Mouse (Mus musculus): ENCODE measurements around the gene Gm3409.
"Not testable (repeated sequence)": the region's sequence is repeated elsewhere in the genome, so short reads cannot be mapped to it uniquely, and the experiment has no call there.

The Gm3409 gene

DNA sequence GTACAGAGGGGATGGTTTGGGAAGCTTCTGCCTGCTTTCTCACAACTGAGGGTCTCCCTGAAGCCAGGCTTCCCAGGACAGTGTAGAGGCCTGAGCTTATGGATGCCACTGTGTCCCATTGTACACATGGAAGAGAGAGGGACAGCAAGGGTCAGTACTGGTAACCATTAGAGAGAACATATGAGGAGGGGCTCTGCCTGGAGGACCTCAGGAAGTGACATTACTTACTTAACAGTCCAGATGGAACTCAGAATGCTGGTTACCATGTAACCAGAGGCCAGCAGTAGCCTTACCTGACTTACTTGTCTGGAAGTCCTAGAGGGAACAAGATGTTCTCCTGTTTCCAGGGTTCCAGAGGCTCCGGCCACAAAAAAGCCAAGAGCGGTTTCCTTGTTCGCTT, at the start of gene Gm3409:
Gene Gm3409 (plus strand): TSS at position 301 of the 400 bp plus-strand sequence.
- not testable (repeated sequence) for H3K9me3 ChIP-seq (ENCODE audit: low read length); H3K27me3 ChIP-seq (ENCODE audit: insufficient read depth, low read length); H3K36me3 ChIP-seq (ENCODE audit: insufficient read depth, low read length); H3K4me3 ChIP-seq (replicated peaks; ENCODE audit: low read length); H3K4me1 ChIP-seq (replicated peaks; ENCODE audit: low read depth, low read length)

DNA sequence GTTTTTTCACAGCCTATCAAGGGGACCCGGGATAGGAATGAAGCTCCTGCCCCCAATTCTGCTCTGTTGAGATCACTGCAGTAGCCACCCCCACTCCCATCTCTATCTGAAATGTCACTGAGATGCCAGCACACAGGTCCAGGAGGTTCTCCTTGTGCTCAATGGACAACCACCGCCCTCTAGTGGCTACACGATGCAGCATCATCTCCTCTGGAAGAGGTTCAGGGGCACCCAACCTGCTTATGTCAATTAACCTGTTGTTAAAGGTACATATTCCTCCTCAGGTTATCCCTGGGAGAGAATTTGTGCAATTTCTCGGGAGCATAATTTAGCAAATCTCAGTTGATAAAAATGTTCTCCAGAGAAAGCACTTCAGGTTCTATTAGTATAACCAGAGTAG, 48.5 kb upstream of the Gm3409 start:
- H3K4me3 ChIP-seq (replicated peaks; ENCODE audit: low read length); H3K4me1 ChIP-seq (replicated peaks; ENCODE audit: low read depth, low read length); H3K36me3 ChIP-seq (ENCODE audit: insufficient read depth, low read length); H3K27me3 ChIP-seq (ENCODE audit: insufficient read depth, low read length); H3K9me3 ChIP-seq (ENCODE audit: low read length): not testable (repeated sequence)
- peak; percentile 10; the same call in 1 of the 2 replicates for TF ChIP-seq CTCF (conservative IDR thresholded peaks at IDR 0.05; ENCODE audit: low read length)

- not testable (repeated sequence) for H3K9me3 ChIP-seq (ENCODE audit: low read length); H3K27me3 ChIP-seq (ENCODE audit: insufficient read depth, low read length); H3K4me3 ChIP-seq (replicated peaks; ENCODE audit: low read length); H3K4me1 ChIP-seq (replicated peaks; ENCODE audit: low read depth, low read length); H3K36me3 ChIP-seq (ENCODE audit: insufficient read depth, low read length)
Measured at GRCm38 (mm10) chr5:146491063-146491462, 46.4 kb upstream of the Gm3409 start, which contains the start of gene Gm6370. Gm6370 (plus strand) TSS chr5:146491363.

- H3K4me3 ChIP-seq (replicated peaks; ENCODE audit: low read length); H3K4me1 ChIP-seq (replicated peaks; ENCODE audit: low read depth, low read length); H3K9me3 ChIP-seq (ENCODE audit: low read length); H3K27me3 ChIP-seq (ENCODE audit: insufficient read depth, low read length); H3K36me3 ChIP-seq (ENCODE audit: insufficient read depth, low read length): not testable (repeated sequence)
Measured at GRCm38 (mm10) chr5:146502099-146502498, 35.3 kb upstream of the Gm3409 start, which contains the start of gene 4930449I24Rik. 4930449I24Rik (plus strand) TSS chr5:146502399.

DNA sequence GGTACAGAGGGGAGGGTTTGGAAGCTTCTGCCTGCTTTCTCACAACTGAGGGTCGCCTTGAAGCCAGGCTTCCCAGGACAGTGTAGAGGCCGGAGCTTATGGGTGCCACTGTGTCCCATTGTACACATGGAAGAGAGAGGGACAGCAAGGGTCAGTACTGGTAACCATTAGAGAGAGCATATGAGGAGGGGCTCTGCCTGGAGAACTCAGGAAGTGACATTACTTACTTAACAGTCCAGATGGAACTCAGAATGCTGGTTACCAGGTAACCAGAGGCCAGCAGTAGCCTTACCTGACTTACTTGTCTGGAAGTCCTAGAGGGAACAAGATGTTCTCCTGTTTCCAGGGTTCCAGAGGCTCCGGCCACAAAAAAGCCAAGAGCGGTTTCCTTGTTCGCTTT, 23.6 kb upstream of the Gm3409 start, which contains the start of gene Gm3402:
Gene Gm3402 (plus strand): TSS at position 301 of the 400 bp plus-strand sequence.
- not testable (repeated sequence) for H3K27me3 ChIP-seq (ENCODE audit: insufficient read depth, low read length); H3K9me3 ChIP-seq (ENCODE audit: low read length); H3K4me1 ChIP-seq (replicated peaks; ENCODE audit: low read depth, low read length); H3K4me3 ChIP-seq (replicated peaks; ENCODE audit: low read length); H3K36me3 ChIP-seq (ENCODE audit: insufficient read depth, low read length)

DNA sequence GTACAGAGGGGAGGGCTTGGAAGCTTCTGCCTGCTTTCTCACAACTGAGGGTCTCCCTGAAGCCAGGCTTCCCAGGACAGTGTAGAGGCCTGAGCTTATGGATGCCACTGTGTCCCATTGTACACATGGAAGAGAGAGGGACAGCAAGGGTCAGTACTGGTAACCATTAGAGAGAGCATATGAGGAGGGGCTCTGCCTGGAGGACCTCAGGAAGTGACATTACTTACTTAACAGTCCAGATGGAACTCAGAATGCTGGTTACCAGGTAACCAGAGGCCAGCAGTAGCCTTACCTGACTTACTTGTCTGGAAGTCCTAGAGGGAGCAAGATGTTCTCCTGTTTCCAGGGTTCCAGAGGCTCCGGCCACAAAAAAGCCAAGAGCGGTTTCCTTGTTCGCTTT, 11.9 kb upstream of the Gm3409 start, which contains the start of gene Gm3404:
Gene Gm3404 (plus strand): TSS at position 301 of the 400 bp plus-strand sequence.
- not testable (repeated sequence) for H3K9me3 ChIP-seq (ENCODE audit: low read length); H3K4me1 ChIP-seq (replicated peaks; ENCODE audit: low read depth, low read length); H3K4me3 ChIP-seq (replicated peaks; ENCODE audit: low read length); H3K27me3 ChIP-seq (ENCODE audit: insufficient read depth, low read length); H3K36me3 ChIP-seq (ENCODE audit: insufficient read depth, low read length)

DNA sequence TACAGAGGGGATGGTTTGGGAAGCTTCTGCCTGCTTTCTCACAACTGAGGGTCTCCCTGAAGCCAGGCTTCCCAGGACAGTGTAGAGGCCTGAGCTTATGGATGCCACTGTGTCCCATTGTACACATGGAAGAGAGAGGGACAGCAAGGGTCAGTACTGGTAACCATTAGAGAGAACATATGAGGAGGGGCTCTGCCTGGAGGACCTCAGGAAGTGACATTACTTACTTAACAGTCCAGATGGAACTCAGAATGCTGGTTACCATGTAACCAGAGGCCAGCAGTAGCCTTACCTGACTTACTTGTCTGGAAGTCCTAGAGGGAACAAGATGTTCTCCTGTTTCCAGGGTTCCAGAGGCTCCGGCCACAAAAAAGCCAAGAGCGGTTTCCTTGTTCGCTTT, 18.4 kb downstream of the Gm3409 start, which contains the start of gene Gm3415:
Gene Gm3415 (plus strand): TSS at position 301 of the 400 bp plus-strand sequence.
- H3K4me1 ChIP-seq (replicated peaks; ENCODE audit: low read depth, low read length); H3K36me3 ChIP-seq (ENCODE audit: insufficient read depth, low read length); H3K27me3 ChIP-seq (ENCODE audit: insufficient read depth, low read length); H3K9me3 ChIP-seq (ENCODE audit: low read length); H3K4me3 ChIP-seq (replicated peaks; ENCODE audit: low read length): not testable (repeated sequence)

GRCm38 (mm10) chr5:146564259-146564658, 26.8 kb downstream of the Gm3409 start:
- Histone ChIP-seq H3K36me3 (ENCODE audit: insufficient read depth, low read length) (no peaks in the 10 kb centered on the region), H3K9me3 (ENCODE audit: low read length) (no peaks in the 10 kb centered on the region), H3K4me3 (replicated peaks; ENCODE audit: low read length) (no peak overlapping the region), H3K27me3 (ENCODE audit: insufficient read depth, low read length) (no peaks in the 10 kb centered on the region), H3K4me1 (replicated peaks; ENCODE audit: low read depth, low read length) (no peaks in the 10 kb centered on the region)
- TF ChIP-seq NANOG (IDR thresholded peaks at IDR 0.05; ENCODE audit: borderline replicate concordance, low read length): no peak
- no peak for TF ChIP-seq POU5F1 (IDR thresholded peaks at IDR 0.05; ENCODE audit: borderline replicate concordance, low read length)
- no peak for TF ChIP-seq CTCF (conservative IDR thresholded peaks at IDR 0.05; ENCODE audit: low read length)

DNA sequence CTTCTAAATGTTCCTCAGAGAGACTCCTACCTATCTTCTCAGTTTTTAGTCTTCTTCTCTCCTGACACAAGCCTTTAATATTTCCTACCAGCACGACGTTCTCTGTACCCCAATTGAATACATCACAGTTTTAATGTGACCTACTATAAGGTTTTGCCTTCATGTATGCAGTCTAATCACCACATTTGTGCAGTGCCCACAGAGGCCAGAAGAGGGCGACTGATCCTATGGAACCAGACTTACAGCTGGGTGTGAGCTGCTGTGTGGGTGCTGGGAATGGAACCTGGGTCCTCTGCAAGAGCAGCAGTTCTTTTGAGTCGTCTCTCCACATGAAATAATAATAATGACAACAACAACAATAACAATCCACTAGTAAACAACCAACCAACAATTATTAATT, 29.6 kb downstream of the Gm3409 start:
- H3K36me3 ChIP-seq (ENCODE audit: insufficient read depth, low read length): no peaks in the 10 kb centered on the region

DNA sequence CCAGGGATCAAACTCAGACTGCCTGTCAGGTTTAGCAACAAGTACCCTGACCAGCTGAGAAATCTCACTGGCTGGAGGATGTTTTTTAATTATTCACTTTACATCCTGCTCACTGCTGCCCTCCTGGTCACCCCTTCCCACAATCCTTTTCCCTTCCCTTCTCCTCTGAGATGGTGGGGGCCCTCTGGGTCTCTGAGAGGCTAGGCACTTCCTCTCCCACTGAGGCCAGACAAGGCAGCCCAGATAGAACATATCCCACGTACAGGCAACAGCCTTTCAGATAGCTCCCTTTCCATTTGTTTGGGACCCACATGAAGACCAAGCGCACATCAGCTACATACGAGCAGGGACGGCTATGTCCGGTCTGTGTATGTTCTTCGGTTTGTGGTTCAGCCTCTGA, 32.7 kb downstream of the Gm3409 start:
- H3K4me3 ChIP-seq (replicated peaks; ENCODE audit: low read length); H3K27me3 ChIP-seq (ENCODE audit: insufficient read depth, low read length); H3K4me1 ChIP-seq (replicated peaks; ENCODE audit: low read depth, low read length); H3K36me3 ChIP-seq (ENCODE audit: insufficient read depth, low read length); H3K9me3 ChIP-seq (ENCODE audit: low read length): not testable (repeated sequence)

More for the DNA sequence above, 29.6 kb downstream of the Gm3409 start:
- H3K4me1 ChIP-seq (replicated peaks; ENCODE audit: low read depth, low read length): no peaks in the 10 kb centered on the region
- H3K9me3 ChIP-seq (ENCODE audit: low read length): no peaks in the 10 kb centered on the region
- TF ChIP-seq CTCF (conservative IDR thresholded peaks at IDR 0.05; ENCODE audit: low read length) (peak; percentile 70), POU5F1 (IDR thresholded peaks at IDR 0.05; ENCODE audit: borderline replicate concordance, low read length) (no peak)
- no peaks in the 10 kb centered on the region for H3K27me3 ChIP-seq (ENCODE audit: insufficient read depth, low read length)
- no peak overlapping the region for H3K4me3 ChIP-seq (replicated peaks; ENCODE audit: low read length)

DNA sequence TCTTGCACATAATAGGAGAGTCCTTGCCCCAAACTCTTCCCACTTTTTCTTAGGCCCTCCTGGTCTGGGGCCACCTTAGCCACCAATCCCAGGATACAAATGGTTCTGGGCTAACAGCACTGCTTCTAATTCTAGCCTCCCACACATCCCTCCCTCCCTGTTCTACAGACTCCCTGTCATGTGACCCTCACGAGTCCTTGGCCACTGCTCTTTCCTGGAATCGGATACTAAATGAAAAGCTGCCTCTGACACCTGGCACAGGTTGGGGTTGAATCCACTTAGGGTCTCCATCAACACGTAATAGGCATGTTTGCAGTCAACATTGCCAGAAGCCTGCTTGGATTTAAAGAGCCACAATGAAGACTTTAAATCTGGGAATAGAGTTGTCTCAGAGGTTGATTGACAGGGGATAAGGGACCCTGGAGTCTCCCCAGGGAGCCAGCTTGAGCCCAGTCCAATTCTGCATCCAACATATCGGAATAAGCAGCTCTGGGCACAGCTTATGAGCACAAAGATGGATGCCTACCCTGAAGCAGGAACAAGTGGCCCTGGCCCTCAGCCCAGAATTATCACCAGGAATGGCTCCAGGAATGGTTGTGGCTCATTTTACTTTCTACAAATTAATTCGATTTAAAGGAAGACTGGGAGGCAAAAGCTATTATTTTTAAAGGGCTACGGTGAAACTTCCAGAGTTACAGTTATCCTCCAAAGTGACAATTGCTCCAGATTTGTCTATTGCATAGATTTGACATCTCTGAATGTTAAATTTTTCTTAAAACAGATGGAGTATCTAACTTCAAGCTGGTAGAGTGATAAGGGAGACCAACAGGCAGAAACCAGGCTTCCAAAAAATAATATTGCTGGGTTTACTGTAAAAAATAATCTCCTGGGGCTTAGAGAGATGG, 34.6 kb downstream of the Gm3409 start:
- H3K4me3 ChIP-seq (replicated peaks; ENCODE audit: low read length); H3K36me3 ChIP-seq (ENCODE audit: insufficient read depth, low read length); H3K4me1 ChIP-seq (replicated peaks; ENCODE audit: low read depth, low read length); H3K9me3 ChIP-seq (ENCODE audit: low read length); H3K27me3 ChIP-seq (ENCODE audit: insufficient read depth, low read length): not testable (repeated sequence)

- not testable (repeated sequence) for H3K4me1 ChIP-seq (replicated peaks; ENCODE audit: low read depth, low read length); H3K27me3 ChIP-seq (ENCODE audit: insufficient read depth, low read length); H3K36me3 ChIP-seq (ENCODE audit: insufficient read depth, low read length); H3K4me3 ChIP-seq (replicated peaks; ENCODE audit: low read length); H3K9me3 ChIP-seq (ENCODE audit: low read length)
Measured at GRCm38 (mm10) chr5:146572735-146573042, 35.2 kb downstream of the Gm3409 start.
